Mouse (Mus musculus) frontal cortex, postnatal 14 days (tissue): ENCODE measurements around the gene Macrod1.

ENCODE experiments used
- DNase-seq, 2 experiments: peaks; one replicate each; pipeline ENCODE4 v3.0.0; 2022; ENCODE audit warnings: low spot score in 2 of 2

Macrod1 gene

GRCm38 (mm10) chr19:7199089-7199488, 142.5 kb downstream of the Macrod1 start:
- no peak for DNase-seq

- DNase-seq: no peak
These were observed 143.8 kb downstream of the Macrod1 start for GRCm38 (mm10) chr19:7200427-7200826.

DNA sequence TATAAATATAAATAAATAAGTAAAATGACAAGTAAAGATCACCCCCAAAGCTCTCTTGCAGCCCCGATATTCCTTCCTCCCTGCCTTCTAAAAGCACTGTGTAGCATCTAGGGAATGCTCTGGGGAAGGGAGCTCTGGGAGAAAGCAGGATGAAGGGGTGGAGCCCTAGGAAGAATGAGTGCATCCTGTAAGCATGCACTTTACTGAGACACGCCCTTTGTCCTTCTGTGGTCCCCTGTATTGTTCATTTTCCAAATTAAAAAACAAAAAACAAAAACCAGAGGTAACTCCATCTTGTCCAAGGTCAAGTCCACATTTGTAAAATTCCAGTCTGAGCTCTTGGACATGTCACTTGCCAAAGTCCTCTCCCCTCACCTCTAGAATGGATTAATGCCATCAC, 148.3 kb downstream of the Macrod1 start:
- no peak for DNase-seq

GRCm38 (mm10) chr19:7205326-7205725, 148.7 kb downstream of the Macrod1 start:
- no peak for DNase-seq

DNA sequence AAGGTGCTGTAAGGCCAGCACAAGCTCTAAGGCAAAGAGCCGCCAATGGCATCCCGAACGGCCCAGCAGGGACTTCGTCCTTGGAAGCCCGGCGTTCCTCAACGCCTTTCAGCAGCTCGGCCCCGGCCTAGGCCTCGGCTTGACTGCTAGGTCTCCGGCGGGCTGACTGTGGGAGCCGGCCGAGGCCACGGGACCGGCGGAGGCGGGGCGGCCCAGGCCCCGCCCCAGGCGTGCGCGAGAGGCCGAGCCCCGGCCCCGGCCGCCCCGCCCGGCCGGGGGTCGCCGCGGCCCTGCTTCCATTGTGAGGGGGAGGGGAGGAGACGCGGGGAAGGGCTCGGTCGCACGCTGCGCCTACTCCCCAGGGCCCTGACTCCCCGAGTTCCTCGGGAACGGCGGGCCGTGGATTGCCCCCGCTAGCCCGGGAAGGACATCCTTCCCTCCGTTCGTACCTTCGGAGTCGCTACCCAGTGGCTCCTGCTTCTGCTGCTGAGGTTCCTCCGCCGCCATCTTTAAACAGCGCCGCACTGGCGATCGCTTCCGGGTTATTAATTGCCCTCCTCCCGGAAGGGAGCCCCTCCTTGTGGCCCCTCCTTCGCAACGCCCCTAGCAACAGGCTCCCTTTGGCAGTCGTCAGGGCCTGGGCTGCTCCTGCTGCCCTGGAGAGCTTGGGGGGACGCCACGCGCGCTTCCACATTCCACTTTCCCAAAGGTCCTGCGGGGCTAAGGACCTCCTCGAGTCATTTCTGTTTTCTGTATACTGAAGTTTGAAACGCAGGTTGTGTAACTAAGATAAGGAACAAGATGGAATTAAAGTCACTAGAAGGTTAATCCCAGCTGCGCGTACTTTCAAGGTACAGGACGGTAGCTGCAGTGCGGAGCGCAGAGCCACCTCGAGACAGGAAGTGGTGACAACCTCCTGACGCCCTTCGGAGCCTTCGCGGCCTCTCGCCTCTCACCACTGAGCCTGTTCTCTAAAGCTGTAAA, 149.4 kb downstream of the Macrod1 start, which contains the start of gene Otub1:
Gene Otub1, minus strand, starts transcription at position 564 of the 984 bp plus-strand sequence.
- peak; percentile 88 to 90 for DNase-seq

DNA sequence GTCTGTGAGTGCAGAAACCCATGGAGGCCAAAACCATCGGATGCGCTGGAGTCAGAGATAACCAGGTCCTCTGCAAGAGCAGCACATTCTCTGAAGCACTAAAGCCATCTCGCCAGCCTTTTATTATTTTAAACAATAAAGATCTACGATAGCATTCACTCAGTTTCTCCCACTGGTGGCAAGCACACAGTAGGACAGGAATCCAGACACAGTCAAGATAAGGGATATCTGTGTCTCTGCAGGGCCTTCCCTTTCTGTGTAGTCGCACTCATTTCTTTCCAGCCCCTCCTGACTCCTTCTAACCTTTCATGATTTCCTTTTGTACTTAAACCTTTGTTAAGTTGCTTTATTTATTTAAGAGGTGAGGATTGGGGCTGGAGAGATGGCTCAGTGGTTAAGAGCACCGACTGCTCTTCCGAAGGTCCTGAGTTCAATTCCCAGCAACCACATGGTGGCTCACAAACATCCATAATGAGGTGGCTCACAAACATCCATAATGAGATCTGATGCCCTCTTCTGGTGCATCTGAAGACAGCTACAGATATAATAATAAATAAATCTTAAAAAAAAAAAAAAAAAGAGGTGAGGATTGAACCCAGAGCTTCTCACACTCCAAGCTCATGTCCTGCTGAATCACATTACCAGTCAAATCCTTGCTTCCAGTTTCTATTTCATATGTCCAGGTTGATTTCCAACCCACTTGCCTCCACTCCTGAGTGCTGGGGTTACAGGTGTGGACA, 153.5 kb downstream of the Macrod1 start:
- no peak for DNase-seq

DNA sequence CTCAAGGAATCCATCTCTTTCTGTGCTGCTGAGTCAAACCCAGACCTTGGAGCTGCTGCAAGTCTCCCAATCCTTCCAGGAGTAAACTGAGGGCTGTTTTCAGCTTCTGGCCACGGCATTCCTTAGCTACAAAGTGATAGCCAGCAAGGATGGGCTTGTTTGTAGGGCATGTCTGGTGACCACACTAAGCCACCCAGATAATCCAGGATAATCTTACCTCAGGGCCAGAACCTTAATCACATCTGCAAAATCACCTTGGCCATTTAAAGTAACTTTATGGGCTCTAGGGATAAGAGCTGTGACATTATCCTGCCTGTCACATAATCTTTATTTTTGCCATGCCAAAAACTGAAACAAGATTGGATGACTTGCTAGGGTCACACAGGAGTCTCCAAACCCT, 155.6 kb downstream of the Macrod1 start:
- DNase-seq: no peak

DNA sequence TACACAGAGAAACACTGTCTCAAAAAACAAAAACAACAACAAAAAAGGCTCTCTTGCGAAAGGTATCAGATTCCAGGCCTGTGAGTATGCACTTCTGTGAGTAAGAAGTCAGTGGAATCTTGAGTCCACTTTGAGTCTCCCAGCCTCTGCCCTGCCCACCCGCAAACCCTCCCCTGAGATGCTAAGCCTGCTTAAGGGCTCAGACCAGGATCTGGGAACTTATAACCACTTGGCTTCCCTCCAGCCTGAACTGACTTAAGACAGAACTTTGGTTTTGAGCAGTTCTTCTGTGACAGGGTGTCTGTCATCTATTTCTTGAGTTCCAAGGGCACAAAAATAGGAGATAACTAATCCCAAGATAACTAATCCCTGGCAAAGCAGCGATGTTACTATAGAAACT, 156.4 kb downstream of the Macrod1 start:
- DNase-seq: no peak

DNA sequence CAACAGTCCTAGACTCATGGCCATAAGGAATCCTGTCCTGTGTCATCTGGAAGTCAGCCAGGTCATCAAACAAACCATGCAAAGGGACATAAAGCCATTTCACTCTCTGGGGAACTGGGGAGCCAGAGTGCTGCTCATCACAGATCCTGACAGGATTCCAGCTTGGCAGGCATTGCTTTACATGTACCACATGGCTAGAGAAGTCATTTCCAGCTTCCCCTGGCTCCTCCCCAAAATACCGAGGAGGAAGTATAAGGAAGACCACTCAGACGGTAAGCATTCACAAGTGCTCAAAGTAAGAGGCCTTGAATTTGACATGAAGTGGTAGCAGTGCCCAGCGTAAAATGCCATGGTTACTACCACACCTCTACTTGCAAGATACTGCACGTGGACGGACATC, 157.9 kb downstream of the Macrod1 start:
- no peak for DNase-seq

GRCm38 (mm10) chr19:7217162-7217925, 160.7 kb downstream of the Macrod1 start, which contains the start of gene Cox8a:
Cox8a (minus strand) TSS chr19:7217616.
- peak; percentile 95 for DNase-seq

GRCm38 (mm10) chr19:7217926-7218267, 161.3 kb downstream of the Macrod1 start:
- no peak for DNase-seq

GRCm38 (mm10) chr19:7218753-7219152, 162.1 kb downstream of the Macrod1 start:
- no peak for DNase-seq

GRCm38 (mm10) chr19:7222196-7222595, 165.6 kb downstream of the Macrod1 start:
- DNase-seq: no peak

GRCm38 (mm10) chr19:7223488-7223887, 166.9 kb downstream of the Macrod1 start:
- no peak for DNase-seq

GRCm38 (mm10) chr19:7224253-7224652, 167.6 kb downstream of the Macrod1 start:
- DNase-seq: no peak

DNA sequence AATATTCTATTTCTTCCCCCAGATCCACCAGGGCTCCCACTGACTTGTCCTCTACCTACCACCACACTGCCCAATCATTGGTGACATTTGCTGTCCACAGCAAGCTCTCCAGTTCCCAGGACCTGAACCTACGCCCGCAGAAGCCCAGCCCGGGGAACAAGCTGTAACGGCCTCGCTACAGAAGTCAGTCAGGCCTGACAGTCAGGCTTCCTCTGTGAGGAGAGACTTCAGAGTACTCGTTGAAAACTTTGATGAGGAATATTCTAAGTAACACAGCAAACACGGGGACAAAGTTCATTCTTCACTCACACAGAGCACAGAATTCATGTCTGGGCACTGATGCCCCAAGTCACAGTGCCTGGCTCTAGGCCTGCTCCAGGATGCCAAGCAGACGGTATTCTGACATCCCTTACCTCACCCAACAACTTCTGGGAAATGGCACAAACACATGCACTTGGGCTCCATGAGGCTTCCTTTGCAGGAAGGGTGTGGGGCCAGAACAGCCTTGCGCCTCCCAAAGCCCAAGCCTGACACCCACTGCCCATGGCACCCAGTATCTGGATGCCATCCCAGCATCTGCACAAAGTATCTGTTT, 168.6 kb downstream of the Macrod1 start:
- DNase-seq: no peak

- DNase-seq: no peak
These were observed 169.9 kb downstream of the Macrod1 start for GRCm38 (mm10) chr19:7226511-7226914.

GRCm38 (mm10) chr19:7234537-7235221, 178.1 kb downstream of the Macrod1 start:
- peak; percentile 77 to 80 for DNase-seq

DNA sequence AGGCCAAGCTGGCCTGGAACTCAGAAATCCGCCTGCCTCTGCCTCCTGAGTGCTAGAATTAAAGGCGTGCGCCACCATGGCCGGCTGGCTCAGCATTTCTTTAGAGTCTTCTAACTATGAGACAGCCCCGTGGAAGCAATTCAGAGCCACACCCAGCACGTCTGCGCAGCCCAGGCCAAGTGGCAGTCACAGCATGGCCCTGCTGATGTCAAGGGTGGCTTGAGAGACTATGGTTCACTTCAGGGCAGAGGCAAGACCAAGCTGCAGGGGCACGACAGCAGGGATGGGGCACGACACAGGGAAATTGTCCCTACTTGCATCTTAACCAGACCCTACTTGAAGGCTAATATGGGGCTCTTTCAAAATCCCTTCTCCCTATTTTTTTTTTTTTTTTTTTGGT, 178.9 kb downstream of the Macrod1 start:
- no peak for DNase-seq

DNA sequence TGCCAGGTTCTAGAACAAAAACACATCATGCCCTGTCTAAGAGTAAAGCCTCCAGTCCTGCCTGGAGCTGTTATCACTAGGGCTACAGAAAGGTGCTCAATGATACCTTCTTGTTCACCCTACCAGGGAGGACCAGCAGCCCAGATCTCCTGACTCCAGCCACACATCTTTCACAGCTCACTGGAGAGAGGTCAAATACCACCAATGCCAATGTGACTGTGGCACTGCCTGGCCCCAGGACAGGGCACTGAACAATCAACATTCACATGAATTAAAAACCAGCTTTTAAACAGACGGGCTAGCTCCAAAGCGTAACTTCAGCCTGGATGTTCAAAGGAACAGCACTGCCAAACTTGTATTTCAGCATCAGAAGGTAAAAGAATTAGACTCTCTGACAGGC, 179.4 kb downstream of the Macrod1 start:
- no peak for DNase-seq

DNA sequence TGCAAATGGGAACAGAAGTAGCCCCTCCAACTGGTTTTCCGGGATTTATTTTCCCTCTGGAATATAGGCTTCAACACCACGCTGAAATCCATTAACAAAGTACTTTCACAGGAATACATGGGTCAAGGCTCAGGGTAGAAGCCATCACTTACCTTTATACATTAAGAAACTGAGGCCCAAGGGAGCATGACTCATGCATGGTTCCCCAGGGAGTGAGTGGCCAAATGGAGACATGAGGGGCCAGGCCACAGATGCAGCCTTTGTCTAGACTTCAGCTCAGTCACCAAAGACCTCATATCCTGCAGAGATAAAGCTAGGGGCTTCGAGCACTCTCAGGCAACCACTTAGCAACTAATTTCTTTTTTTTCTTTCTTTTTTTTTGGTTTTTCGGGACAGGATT, 180.1 kb downstream of the Macrod1 start:
- no peak for DNase-seq
